Mouse (Mus musculus) retina, adult 2 months (tissue): ENCODE data around the gene Ovgp1.
"Not testable (repeated sequence)": the region's sequence is repeated elsewhere in the genome, so short reads cannot be mapped to it uniquely, and the experiment has no call there.

Experiments used
- DNase-seq: peaks from one replicate; pipeline ENCODE4 v3.0.0-alpha.2; 2012; ENCODE audit warnings: low read depth, low spot score

The Ovgp1 gene

DNA sequence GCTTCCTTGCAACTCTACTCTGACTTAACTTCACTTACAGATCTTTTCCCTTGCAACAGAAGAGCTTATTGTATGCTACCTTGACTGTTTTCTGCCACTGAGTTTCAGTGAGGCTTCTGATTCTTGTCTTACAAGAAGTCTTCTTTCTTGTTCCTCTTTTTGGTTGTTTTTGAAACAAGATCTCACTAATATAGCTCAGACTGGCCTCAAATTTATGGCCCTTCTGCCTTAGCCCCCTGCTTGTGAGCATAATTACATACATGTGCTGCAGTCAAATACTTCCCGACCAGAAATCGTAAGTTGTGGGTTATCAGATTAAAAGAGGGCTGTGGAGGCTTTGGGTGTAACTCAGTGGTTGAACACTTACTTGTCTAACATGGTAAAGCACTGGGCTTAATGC lies 21.2 kb downstream of the Ovgp1 start:
- no peak for DNase-seq

DNA sequence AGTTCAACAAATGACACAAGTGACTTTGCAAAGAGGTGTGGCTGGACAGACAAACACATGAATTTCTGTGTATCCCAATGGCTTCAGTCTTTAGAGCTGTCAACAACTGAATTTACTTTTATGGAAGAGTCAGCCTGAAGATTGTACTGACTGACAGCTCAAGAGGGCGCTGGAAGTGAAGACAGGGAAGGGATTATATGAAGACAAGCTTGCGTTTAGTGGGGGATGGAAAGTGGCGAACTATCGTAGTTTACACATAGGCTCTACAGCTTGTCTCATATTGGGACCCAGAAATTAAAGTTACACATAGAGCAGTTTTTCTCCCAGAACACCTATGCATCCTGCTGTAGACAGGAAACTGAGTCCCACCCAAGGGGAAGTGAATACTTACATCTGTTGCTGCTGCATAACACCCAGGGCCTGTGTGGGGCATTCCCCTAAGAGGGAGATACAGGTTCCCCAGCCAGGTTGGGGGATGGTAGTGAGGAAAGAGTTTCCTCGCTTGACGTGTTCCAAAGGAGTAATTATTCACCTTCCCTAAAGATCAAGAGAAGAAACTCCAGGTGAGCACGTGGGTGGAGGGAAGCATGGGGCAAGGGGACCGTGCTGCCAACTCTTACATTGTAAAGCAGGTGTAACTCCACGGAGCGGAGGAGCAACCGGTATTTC lies 27.3 kb downstream of the Ovgp1 start:
- no peak for DNase-seq

DNA sequence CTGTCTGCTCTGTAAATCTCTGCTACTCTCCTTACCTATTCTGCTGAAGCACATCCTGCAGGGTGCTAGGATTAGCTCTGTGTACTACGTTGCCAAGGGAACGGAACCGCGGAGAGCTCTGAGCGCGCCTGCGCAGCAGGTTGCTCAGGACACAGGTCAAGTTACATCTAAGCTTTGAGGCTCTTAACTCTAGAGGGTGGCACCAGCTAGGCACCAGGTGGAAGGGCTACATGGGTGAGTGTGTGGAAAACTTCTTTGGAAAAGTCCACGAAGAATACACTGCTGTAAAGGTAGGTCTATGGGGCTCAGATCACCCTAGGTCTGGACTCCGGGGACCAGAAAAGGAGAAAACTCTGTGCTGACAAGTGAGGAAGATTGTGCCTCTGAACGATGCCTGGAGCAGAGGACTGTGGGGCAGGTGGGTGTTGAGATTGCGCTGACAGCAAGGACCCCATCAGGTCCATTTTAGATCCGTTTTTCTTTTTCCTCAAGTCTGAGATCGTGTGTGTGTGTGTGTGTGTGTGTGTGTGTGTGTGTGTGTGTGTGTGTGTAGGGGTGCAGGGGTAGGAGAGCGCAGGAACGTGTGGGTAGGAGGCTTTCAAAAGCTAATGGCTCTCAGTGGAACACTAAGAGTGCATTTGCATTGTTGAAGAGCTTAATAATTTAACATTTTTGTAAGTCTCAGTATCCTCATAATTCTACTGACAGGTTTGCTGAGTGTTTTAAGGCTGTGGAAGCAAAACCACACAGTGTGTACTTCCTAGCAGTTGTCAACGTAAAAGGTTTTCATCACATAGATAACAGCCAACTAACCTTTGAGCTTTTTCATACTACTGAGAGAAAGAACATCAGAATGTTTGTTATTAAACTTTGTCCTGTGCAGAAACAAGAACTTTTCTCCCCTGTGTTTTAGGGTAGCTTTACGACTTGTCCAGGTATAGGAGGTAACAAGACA lies 28.2 kb downstream of the Ovgp1 start:
- DNase-seq = peak; percentile 65

DNA sequence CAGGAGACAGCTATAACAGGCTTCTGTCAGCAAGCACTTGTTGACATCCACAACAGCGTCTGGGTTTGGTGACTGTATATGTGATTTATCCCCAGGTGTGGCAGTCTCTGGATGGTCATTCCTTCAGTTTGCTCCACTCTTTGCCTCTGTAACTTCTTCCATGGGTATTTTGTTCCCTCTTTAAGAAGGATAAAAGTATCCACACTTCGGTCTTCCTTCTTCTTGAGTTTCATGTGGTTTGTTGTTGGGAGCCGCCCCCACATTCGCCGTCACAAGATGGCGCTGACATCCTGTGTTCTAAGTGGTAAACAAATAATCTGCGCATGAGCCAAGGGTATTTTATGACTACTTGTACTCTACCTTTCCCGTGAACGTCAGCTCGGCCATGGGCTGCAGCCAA lies 29.8 kb downstream of the Ovgp1 start:
- not testable (repeated sequence) for DNase-seq

DNA sequence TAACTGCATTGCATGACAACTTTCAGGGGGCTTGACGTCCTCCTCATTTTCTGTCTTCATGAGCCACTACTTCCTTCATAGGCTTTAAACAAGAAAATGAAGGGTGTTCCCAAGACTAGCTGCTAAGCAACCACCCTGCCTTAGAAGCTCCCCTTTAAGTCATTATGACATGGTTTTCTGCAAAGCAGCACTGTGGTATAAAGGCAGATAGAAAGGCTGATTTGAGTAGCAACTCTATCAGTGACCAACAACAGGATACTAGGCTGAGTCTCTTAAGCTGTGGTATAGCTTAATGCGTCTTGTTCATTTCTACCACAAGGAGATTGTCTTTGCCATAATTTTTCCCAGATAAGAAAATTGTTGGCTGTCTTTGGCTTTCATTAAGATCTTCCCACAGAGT lies 41.0 kb downstream of the Ovgp1 start, which contains the start of gene Pifo:
Gene Pifo (minus strand): TSS at position 101 of the 400 bp plus-strand sequence.
- no peak for DNase-seq

DNA sequence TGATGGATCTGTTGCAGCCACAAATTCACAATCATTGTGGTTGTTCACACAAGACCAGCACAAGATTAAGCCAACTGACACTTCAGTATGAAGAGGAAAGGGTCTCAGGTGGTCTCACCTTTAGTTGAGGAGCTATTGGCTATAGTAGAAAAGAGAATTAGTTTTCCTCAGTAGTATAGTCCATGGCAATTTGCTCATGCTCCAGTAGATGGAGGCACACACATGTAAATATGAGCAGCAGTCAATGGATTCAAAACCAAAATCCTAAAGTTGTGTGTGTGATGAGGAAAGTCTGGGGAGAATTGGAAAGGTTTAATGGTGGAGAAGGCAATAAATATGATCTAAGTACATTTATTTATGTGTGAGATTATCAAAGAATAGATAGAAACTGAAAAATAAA lies 48.3 kb downstream of the Ovgp1 start:
- DNase-seq = no peak

DNA sequence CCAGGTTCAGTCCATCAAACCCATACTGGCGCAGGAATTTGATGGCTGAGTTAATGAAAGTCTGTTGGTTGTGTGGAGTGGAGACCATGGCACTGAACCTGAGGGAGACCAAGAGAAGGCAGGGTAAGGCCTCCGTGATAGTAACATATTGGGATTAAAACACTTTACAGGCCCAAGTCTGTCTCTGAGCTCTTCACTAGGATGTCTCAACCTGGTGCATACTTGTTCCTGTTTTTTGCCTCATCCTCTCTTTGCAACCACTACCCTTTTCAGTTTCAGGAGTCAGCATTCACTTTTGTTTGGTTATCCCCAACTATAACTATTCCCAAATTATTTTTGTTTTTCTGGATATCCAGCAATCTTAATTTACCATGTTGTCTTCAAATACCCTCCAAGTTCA lies 50.6 kb downstream of the Ovgp1 start:
- DNase-seq = no peak

DNA sequence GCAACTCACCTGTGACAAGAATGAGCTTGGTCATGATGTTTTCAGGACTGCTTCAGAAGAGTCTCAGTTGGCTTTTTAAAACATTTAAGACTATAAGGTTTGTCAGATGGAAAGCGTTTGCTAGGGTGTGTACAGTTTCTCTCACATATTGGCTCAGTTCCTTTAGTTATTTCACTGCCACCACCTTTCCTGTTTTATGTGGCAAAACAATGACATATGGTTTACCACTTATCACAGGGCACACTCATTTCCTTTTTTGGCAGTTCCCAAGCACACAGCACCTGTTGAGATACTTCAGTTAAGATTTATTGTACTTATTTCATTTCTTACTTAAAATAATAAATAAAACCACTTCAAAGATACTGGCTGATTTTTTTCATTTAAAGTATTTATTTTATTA lies 59.3 kb downstream of the Ovgp1 start, which contains the start of gene Chil5:
Gene Chil5 (minus strand): TSS at position 34 of the 400 bp plus-strand sequence.
- no peak for DNase-seq
